Mouse (Mus musculus): Measurements from ENCODE around the gene Tmub2. TPM values are rescaled to one million over a fixed set of nuclear protein-coding genes. Genes with fewer than 3 reads are reported as not detected.

Tmub2 gene
- polyA plus RNA-seq, 1 experiment from 2014 or later = 46.7 TPM

DNA sequence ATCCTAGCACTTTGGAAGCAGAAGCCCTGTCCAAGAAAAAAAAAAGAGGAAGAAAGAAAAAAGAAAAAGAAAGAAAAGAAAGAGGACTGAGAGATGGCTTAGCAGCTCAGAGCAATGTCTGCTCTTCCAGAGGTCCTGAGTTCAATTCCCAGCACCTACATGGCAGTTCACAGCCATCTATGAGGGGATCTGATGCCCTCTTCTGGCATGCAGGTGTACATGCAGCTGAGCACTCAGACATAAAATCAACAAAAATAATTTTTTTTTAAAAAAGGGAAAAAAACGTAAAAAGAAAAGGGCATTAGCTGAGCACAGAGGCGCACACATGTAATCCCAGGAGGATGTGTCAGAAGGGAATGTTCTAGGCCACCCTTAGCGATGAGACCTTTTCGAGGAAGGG is 37.9 kb upstream of the Tmub2 start:
- Histone ChIP-seq H3K27ac (replicated peaks; ENCODE audit: low read depth, low read length) (no peak overlapping the region), H3K27me3 (ENCODE audit: control insufficient read depth, insufficient read depth, low read length) (no peaks in the 10 kb centered on the region), H3K9me3 (ENCODE audit: control insufficient read depth, low read length) (no peaks in the 10 kb centered on the region), H3K36me3 (ENCODE audit: control insufficient read depth, insufficient read depth, low read length) (no peaks in the 10 kb centered on the region), H3K9ac (ENCODE audit: low read length) (no peak overlapping the region), H3K4me1 (ENCODE audit: control insufficient read depth, insufficient read depth, low read length) (peaks cover 8% of the 10 kb centered on the region; the same call in 1 of the 2 replicates), H3K4me3 (ENCODE audit: low read depth, low read length) (no peak overlapping the region), H3K4me2 (ENCODE audit: low read depth, severe bottlenecking) (no peak overlapping the region)
- ATAC-seq (ENCODE audit: insufficient number of reproducible peaks, low FRiP score, low TSS enrichment, low read depth) = no peak
- WGBS = 91% methylated on average over 4 of the region's 4 CpGs
- DNase-seq (ENCODE audit: low spot score) = no peak

- Histone ChIP-seq H3K36me3 (ENCODE audit: control insufficient read depth, insufficient read depth, low read length) (0 out of 2 replicates have a peak, but pooled peaks cover 2% of the 10 kb centered on the region), H3K9me3 (ENCODE audit: control insufficient read depth, low read length) (no peaks in the 10 kb centered on the region), H3K4me2 (ENCODE audit: low read depth, severe bottlenecking) (peak within 1 kb of the TSS; percentile 80), H3K9ac (ENCODE audit: low read length) (peak within 1 kb of the TSS; percentile 73), H3K27ac (replicated peaks; ENCODE audit: low read depth, low read length) (peak within 1 kb of the TSS; percentile 64), H3K27me3 (ENCODE audit: control insufficient read depth, insufficient read depth, low read length) (no peaks in the 10 kb centered on the region), H3K4me3 (ENCODE audit: low read depth, low read length) (peak within 1 kb of the TSS; percentile 83), H3K4me1 (ENCODE audit: control insufficient read depth, insufficient read depth, low read length) (peaks cover 8% of the 10 kb centered on the region; the same call in 1 of the 2 replicates)
- ATAC-seq (ENCODE audit: insufficient number of reproducible peaks, low FRiP score, low TSS enrichment, low read depth) = peak; percentile 55; the same call in 1 of the 2 replicates
- WGBS = under 1% methylated on average over 41 of the region's 41 CpGs
- DNase-seq (ENCODE audit: low spot score) = peak; percentile 100
These were observed 36.0 kb upstream of the Tmub2 start, which contains the start of gene BC030867 for GRCm38 (mm10) chr11:102248630-102249230. Gene BC030867 (plus strand): TSS chr11:102248882.

DNA sequence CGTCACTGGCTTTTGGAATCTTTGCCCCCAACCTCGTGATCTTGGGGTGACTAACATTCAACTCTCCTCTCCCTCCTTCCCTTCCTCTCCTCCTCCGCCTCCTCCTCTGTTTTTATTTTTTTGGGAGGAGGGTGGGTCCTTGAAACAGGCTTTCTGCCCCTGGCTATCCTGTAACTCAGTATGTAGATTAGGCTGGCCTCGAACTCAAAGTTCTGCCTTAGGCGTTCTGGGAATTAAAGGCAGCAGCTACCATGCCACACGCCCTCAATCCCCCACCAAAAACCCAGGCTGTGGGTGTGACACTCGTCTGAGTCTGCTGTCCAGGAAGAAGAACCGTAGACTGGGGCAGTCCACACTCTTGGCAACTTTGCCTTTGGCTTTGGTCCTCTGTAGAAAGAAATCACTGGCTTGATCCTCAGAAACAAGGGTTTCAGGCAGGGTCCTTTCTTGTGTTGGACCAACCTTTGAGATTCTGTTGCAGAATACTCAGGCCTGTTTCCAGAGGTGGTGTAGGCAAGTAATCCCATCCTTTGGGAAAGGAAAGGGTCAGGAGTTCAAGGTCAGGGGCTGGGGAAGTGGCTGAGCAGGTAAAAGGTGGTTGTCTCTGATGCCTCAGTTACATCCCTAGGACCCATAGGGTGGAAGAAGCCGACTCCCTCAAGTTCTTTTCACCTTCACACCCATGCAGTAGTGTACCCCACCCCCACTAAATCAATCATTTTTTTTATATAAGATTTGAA is 35.2 kb upstream of the Tmub2 start:
- no peak for DNase-seq (ENCODE audit: low spot score)
- Histone ChIP-seq H3K9ac (ENCODE audit: low read length) (peak overlapping the region; percentile 73), H3K9me3 (ENCODE audit: control insufficient read depth, low read length) (no peaks in the 10 kb centered on the region), H3K27me3 (ENCODE audit: control insufficient read depth, insufficient read depth, low read length) (no peaks in the 10 kb centered on the region), H3K36me3 (ENCODE audit: control insufficient read depth, insufficient read depth, low read length) (0 out of 2 replicates have a peak, but pooled peaks cover 2% of the 10 kb centered on the region), H3K4me2 (ENCODE audit: low read depth, severe bottlenecking) (peak overlapping the region; percentile 80), H3K4me3 (ENCODE audit: low read depth, low read length) (peak overlapping the region; percentile 83), H3K27ac (replicated peaks; ENCODE audit: low read depth, low read length) (peak overlapping the region; percentile 64; the same call in 1 of the 2 replicates), H3K4me1 (ENCODE audit: control insufficient read depth, insufficient read depth, low read length) (peaks cover 8% of the 10 kb centered on the region; the same call in 1 of the 2 replicates)
- WGBS = 11% methylated on average over 9 of the region's 9 CpGs
- ATAC-seq (ENCODE audit: insufficient number of reproducible peaks, low FRiP score, low TSS enrichment, low read depth) = no peak

GRCm38 (mm10) chr11:102257514-102257913 is 27.2 kb upstream of the Tmub2 start:
- Histone ChIP-seq H3K27ac (replicated peaks; ENCODE audit: low read depth, low read length) (no peak overlapping the region), H3K4me3 (ENCODE audit: low read depth, low read length) (no peak overlapping the region), H3K4me1 (ENCODE audit: control insufficient read depth, insufficient read depth, low read length) (peaks cover 3% of the 10 kb centered on the region; the same call in 1 of the 2 replicates), H3K9me3 (ENCODE audit: control insufficient read depth, low read length) (no peaks in the 10 kb centered on the region), H3K27me3 (ENCODE audit: control insufficient read depth, insufficient read depth, low read length) (no peaks in the 10 kb centered on the region), H3K9ac (ENCODE audit: low read length) (no peak overlapping the region), H3K36me3 (ENCODE audit: control insufficient read depth, insufficient read depth, low read length) (peaks cover 21% of the 10 kb centered on the region), H3K4me2 (ENCODE audit: low read depth, severe bottlenecking) (no peak overlapping the region)
- ATAC-seq (ENCODE audit: insufficient number of reproducible peaks, low FRiP score, low TSS enrichment, low read depth) (no peak), DNase-seq (ENCODE audit: low spot score) (peak; percentile 67)
- 36% methylated on average over 9 of the region's 9 CpGs for WGBS

GRCm38 (mm10) chr11:102258095-102258494 is 26.6 kb upstream of the Tmub2 start:
- Histone ChIP-seq H3K9me3 (ENCODE audit: control insufficient read depth, low read length) (no peaks in the 10 kb centered on the region), H3K4me2 (ENCODE audit: low read depth, severe bottlenecking) (no peak overlapping the region), H3K4me1 (ENCODE audit: control insufficient read depth, insufficient read depth, low read length) (peaks cover 3% of the 10 kb centered on the region; the same call in 1 of the 2 replicates), H3K4me3 (ENCODE audit: low read depth, low read length) (no peak overlapping the region), H3K9ac (ENCODE audit: low read length) (no peak overlapping the region), H3K27ac (replicated peaks; ENCODE audit: low read depth, low read length) (no peak overlapping the region), H3K27me3 (ENCODE audit: control insufficient read depth, insufficient read depth, low read length) (no peaks in the 10 kb centered on the region), H3K36me3 (ENCODE audit: control insufficient read depth, insufficient read depth, low read length) (peaks cover 21% of the 10 kb centered on the region)
- DNase-seq (ENCODE audit: low spot score) = no peak
- no peak for ATAC-seq (ENCODE audit: insufficient number of reproducible peaks, low FRiP score, low TSS enrichment, low read depth)
- 85% methylated on average over 6 of the region's 6 CpGs for WGBS

DNA sequence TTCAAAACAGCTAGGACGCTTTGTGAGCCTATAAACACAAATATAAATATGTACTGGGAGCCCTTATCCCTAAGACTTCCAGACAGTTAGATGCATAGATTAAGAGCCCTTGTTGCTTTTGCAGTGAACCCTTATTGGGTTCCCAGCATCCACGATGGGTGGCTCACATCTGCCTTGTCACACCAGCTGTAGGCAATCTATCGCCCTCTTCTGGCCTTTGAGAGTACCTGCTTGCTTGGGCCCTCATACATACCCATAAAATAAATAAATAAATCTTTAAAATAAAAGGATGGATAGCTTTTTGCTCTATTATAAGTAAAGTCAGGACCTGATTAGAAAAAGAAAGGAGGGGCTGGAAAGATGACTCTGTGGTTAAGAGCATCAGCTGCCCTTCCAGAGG is 26.2 kb upstream of the Tmub2 start:
- no peak for DNase-seq (ENCODE audit: low spot score)
- Histone ChIP-seq H3K4me1 (ENCODE audit: control insufficient read depth, insufficient read depth, low read length) (peaks cover 3% of the 10 kb centered on the region; the same call in 1 of the 2 replicates), H3K27me3 (ENCODE audit: control insufficient read depth, insufficient read depth, low read length) (no peaks in the 10 kb centered on the region), H3K4me2 (ENCODE audit: low read depth, severe bottlenecking) (no peak overlapping the region), H3K9ac (ENCODE audit: low read length) (no peak overlapping the region), H3K27ac (replicated peaks; ENCODE audit: low read depth, low read length) (no peak overlapping the region), H3K36me3 (ENCODE audit: control insufficient read depth, insufficient read depth, low read length) (peaks cover 21% of the 10 kb centered on the region), H3K4me3 (ENCODE audit: low read depth, low read length) (no peak overlapping the region), H3K9me3 (ENCODE audit: control insufficient read depth, low read length) (no peaks in the 10 kb centered on the region)
- WGBS = 90% methylated on average over 3 of the region's 3 CpGs
- no peak for ATAC-seq (ENCODE audit: insufficient number of reproducible peaks, low FRiP score, low TSS enrichment, low read depth)

DNA sequence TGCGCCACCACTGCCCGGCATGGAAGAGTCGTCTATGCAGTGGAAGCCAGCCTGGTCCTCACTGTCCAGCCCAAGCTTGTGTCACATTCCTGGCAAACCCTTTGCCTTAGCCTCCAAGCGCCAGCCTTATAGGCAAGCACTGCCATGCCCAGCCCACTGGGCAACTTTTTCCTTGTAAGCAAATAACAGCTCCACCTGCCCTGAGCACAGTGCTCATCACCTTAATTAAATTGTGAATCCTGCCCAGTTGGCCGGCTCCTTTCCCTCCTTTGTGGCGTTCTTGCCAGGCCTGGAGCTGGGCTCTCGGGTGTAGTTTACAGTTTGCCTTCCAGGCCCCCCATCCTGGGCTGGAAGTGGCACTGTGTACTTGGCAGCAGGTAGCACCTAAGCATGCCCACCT is 21.5 kb upstream of the Tmub2 start:
- 95% methylated on average over 7 of the region's 7 CpGs for WGBS
- no peak overlapping the region for H3K9ac ChIP-seq (ENCODE audit: low read length)
- H3K4me3 ChIP-seq (ENCODE audit: low read depth, low read length) = no peak overlapping the region
- ATAC-seq (ENCODE audit: insufficient number of reproducible peaks, low FRiP score, low TSS enrichment, low read depth) = no peak
- no peak for DNase-seq (ENCODE audit: low spot score)
- no peaks in the 10 kb centered on the region for H3K4me1 ChIP-seq (ENCODE audit: control insufficient read depth, insufficient read depth, low read length)
- no peak overlapping the region for H3K27ac ChIP-seq (replicated peaks; ENCODE audit: low read depth, low read length)
- H3K36me3 ChIP-seq (ENCODE audit: control insufficient read depth, insufficient read depth, low read length) = peaks cover 20% of the 10 kb centered on the region
- no peaks in the 10 kb centered on the region for H3K27me3 ChIP-seq (ENCODE audit: control insufficient read depth, insufficient read depth, low read length)
- no peak overlapping the region for H3K4me2 ChIP-seq (ENCODE audit: low read depth, severe bottlenecking)
- H3K9me3 ChIP-seq (ENCODE audit: control insufficient read depth, low read length) = no peaks in the 10 kb centered on the region

GRCm38 (mm10) chr11:102265816-102266215 is 18.9 kb upstream of the Tmub2 start:
- Histone ChIP-seq H3K27me3 (ENCODE audit: control insufficient read depth, insufficient read depth, low read length) (no peaks in the 10 kb centered on the region), H3K9ac (ENCODE audit: low read length) (peak overlapping the region; percentile 7; the same call in 1 of the 2 replicates), H3K36me3 (ENCODE audit: control insufficient read depth, insufficient read depth, low read length) (peaks cover 14% of the 10 kb centered on the region), H3K4me2 (ENCODE audit: low read depth, severe bottlenecking) (no peak overlapping the region), H3K9me3 (ENCODE audit: control insufficient read depth, low read length) (no peaks in the 10 kb centered on the region), H3K4me1 (ENCODE audit: control insufficient read depth, insufficient read depth, low read length) (no peaks in the 10 kb centered on the region), H3K4me3 (ENCODE audit: low read depth, low read length) (no peak overlapping the region), H3K27ac (replicated peaks; ENCODE audit: low read depth, low read length) (no peak overlapping the region)
- DNase-seq (ENCODE audit: low spot score) = no peak
- no peak for ATAC-seq (ENCODE audit: insufficient number of reproducible peaks, low FRiP score, low TSS enrichment, low read depth)
- 60% methylated on average over 14 of the region's 14 CpGs for WGBS

Data from limb, embryonic 11.5 days (tissue).